22 mouse cellular contexts compared by ENCODE assay signal in the genomic region with DNA sequence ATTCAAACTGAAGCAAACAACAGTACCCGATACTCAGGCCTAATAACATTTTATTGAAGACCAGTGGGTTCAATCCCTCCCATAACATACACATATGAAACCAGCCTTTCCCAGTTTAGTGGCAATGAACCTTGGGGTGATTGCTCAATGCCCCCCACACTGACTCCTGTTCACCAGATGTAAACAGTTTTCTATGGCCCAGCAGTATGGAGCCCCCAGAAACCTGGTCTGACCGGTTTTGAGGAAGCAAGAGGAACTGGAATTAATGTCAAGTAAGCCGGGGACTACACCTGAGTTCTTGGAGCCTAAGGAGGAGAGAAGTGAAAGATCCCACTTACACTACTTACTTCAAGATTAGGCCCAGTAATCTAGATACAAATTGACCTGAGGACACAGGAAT. TPM values are rescaled to one million over a fixed set of nuclear protein-coding genes. Genes with fewer than 3 reads are reported as not detected.
DNase-seq lines count a peak whose midpoint lies in the region; ATAC-seq and TF ChIP-seq lines count a peak whose summit lies in the region.
"Had no signal": no experiment of that assay in that cellular context is flagged by ENCODE, and none has a peak within 500 bp of the region (broad histone marks: within the 10 kb centered on the region; RNA-seq: fewer than 3 reads in every experiment).

No protein-coding gene starts in this region.

- TF ChIP-seq CTCF in intestine, postnatal 0 days (IDR thresholded peaks at IDR 0.05; ENCODE audit: low read depth) = no peak
- TF ChIP-seq CTCF in stomach, postnatal 0 days (IDR thresholded peaks at IDR 0.05; ENCODE audit: low read depth) = no peak
- TF ChIP-seq CTCF in layer of hippocampus, adult 2 months (conservative IDR thresholded peaks at IDR 0.05) = no peak

- no peaks in the 10 kb centered on the region for H3K27me3 ChIP-seq in lung, embryonic 15.5 days
- no peaks in the 10 kb centered on the region for H3K27me3 ChIP-seq in intestine, embryonic 15.5 days (replicated peaks)
- H3K27me3 ChIP-seq in intestine, postnatal 0 days (replicated peaks; ENCODE audit: control insufficient read depth, insufficient read depth, low read length) = no peaks in the 10 kb centered on the region
- no peaks in the 10 kb centered on the region for H3K27me3 ChIP-seq in stomach, postnatal 0 days (ENCODE audit: control insufficient read depth, insufficient read depth, low read length)
- no peaks in the 10 kb centered on the region for H3K27me3 ChIP-seq in forebrain, embryonic 14.5 days (replicated peaks; ENCODE audit: control insufficient read depth, insufficient read depth, low read length)
- H3K27me3 ChIP-seq: embryonic facial prominence, embryonic 12.5 days; forebrain, embryonic 12.5 days; heart, embryonic 15.5 days; hindbrain, embryonic 13.5 days had no signal

- DNase-seq in lung, postnatal 10 days = no peak
- peak; percentile 55 for DNase-seq in stomach, postnatal 0 days (ENCODE audit: low spot score)
- no peak for DNase-seq in layer of hippocampus, adult 2 months (ENCODE audit: low spot score in 2 of 2)
- DNase-seq in forebrain, embryonic 14.5 days (ENCODE audit: low spot score) = no peak
- DNase-seq: adrenal gland, adult 2 months; adrenal gland, postnatal 25 days; cerebellum, adult 18-20 months; cerebellum, adult 9-11 months; forebrain, postnatal 0 days; gastrocnemius, postnatal 14 days; heart, adult 2 months; heart, postnatal 14 days had no signal

- WGBS in lung, embryonic 15.5 days = 66% methylated on average over 3 of the region's 3 CpGs
- 62% methylated on average over 3 of the region's 3 CpGs for WGBS in intestine, embryonic 15.5 days
- 39% methylated on average over 3 of the region's 3 CpGs for WGBS in intestine, postnatal 0 days
- WGBS in stomach, postnatal 0 days = 60% methylated on average over 3 of the region's 3 CpGs
- WGBS in forebrain, embryonic 14.5 days = 86% methylated on average over 3 of the region's 3 CpGs

- TF ChIP-seq EP300 in stomach, postnatal 0 days (optimal IDR thresholded peaks at IDR 0.05) = no peak

- H3K4me2 ChIP-seq in lung, embryonic 15.5 days = no peak overlapping the region
- H3K4me2 ChIP-seq in intestine, embryonic 15.5 days (replicated peaks) = no peak overlapping the region
- H3K4me2 ChIP-seq in intestine, postnatal 0 days (replicated peaks; ENCODE audit: low read depth) = no peak overlapping the region
- H3K4me2 ChIP-seq in stomach, postnatal 0 days (replicated peaks; ENCODE audit: low read depth) = no peak overlapping the region
- H3K4me2 ChIP-seq in forebrain, embryonic 14.5 days (ENCODE audit: low read length) = no peak overlapping the region
- H3K4me2 ChIP-seq: embryonic facial prominence, embryonic 12.5 days; forebrain, embryonic 12.5 days; heart, embryonic 11.5 days; heart, embryonic 15.5 days; hindbrain, embryonic 13.5 days had no signal

- H3K9me3 ChIP-seq in lung, embryonic 15.5 days = no peaks in the 10 kb centered on the region
- H3K9me3 ChIP-seq in intestine, embryonic 15.5 days = no peaks in the 10 kb centered on the region
- no peaks in the 10 kb centered on the region for H3K9me3 ChIP-seq in intestine, postnatal 0 days (ENCODE audit: control insufficient read depth)
- no peaks in the 10 kb centered on the region for H3K9me3 ChIP-seq in stomach, postnatal 0 days (ENCODE audit: control insufficient read depth, low read length)
- no peaks in the 10 kb centered on the region for H3K9me3 ChIP-seq in forebrain, embryonic 14.5 days (replicated peaks; ENCODE audit: control insufficient read depth, low read length)
- H3K9me3 ChIP-seq: embryonic facial prominence, embryonic 12.5 days; forebrain, embryonic 12.5 days; heart, embryonic 15.5 days; hindbrain, embryonic 13.5 days had no signal

- H3K36me3 ChIP-seq in lung, embryonic 15.5 days = peaks cover 23% of the 10 kb centered on the region; the same call in 1 of the 2 replicates
- H3K36me3 ChIP-seq in intestine, embryonic 15.5 days = 0 out of 2 replicates have a peak, but pooled peaks cover 4% of the 10 kb centered on the region
- H3K36me3 ChIP-seq in intestine, postnatal 0 days (ENCODE audit: control insufficient read depth, insufficient read depth) = peaks cover 12% of the 10 kb centered on the region; the same call in 1 of the 2 replicates
- peaks cover 12% of the 10 kb centered on the region for H3K36me3 ChIP-seq in stomach, postnatal 0 days (ENCODE audit: control insufficient read depth, insufficient read depth, low read length)
- H3K36me3 ChIP-seq in forebrain, embryonic 14.5 days (ENCODE audit: control insufficient read depth, insufficient read depth, low read length) = peaks cover 54% of the 10 kb centered on the region

- ATAC-seq in lung, embryonic 15.5 days (ENCODE audit: borderline replicate concordance, extremely low read depth, low FRiP score, low TSS enrichment) = peak; percentile 25; the same call in 1 of the 2 replicates
- ATAC-seq in intestine, embryonic 15.5 days = peak; percentile 86
- peak; percentile 66 for ATAC-seq in intestine, postnatal 0 days
- ATAC-seq in stomach, postnatal 0 days (ENCODE audit: low FRiP score, low TSS enrichment) = peak; percentile 58
- no peak for ATAC-seq in forebrain, embryonic 14.5 days
- ATAC-seq: forebrain, postnatal 0 days had no signal

- no peak overlapping the region for H3K4me3 ChIP-seq in lung, embryonic 15.5 days
- no peak overlapping the region for H3K4me3 ChIP-seq in intestine, embryonic 15.5 days (replicated peaks)
- no peak overlapping the region for H3K4me3 ChIP-seq in intestine, postnatal 0 days (ENCODE audit: low read depth, low read length)
- no peak overlapping the region for H3K4me3 ChIP-seq in stomach, postnatal 0 days (ENCODE audit: low read depth, low read length)
- H3K4me3 ChIP-seq in layer of hippocampus, adult 2 months = no peak overlapping the region
- no peak overlapping the region for H3K4me3 ChIP-seq in forebrain, embryonic 14.5 days (ENCODE audit: low read depth, low read length)
- H3K4me3 ChIP-seq: embryonic facial prominence, embryonic 12.5 days; forebrain, embryonic 12.5 days; heart, adult 2 months; heart, embryonic 15.5 days; hindbrain, embryonic 13.5 days had no signal

- peak overlapping the region; percentile 48 for H3K27ac ChIP-seq in lung, embryonic 15.5 days
- H3K27ac ChIP-seq in intestine, embryonic 15.5 days = no peak overlapping the region
- H3K27ac ChIP-seq in intestine, postnatal 0 days (ENCODE audit: low read depth, low read length) = no peak overlapping the region; the same call in 1 of the 2 replicates
- H3K27ac ChIP-seq in stomach, postnatal 0 days (replicated peaks) = no peak overlapping the region
- H3K27ac ChIP-seq in layer of hippocampus, adult 2 months = no peak overlapping the region
- no peak overlapping the region for H3K27ac ChIP-seq in forebrain, embryonic 14.5 days (ENCODE audit: low read depth, low read length)
- H3K27ac ChIP-seq: embryonic facial prominence, embryonic 12.5 days; forebrain, embryonic 12.5 days; heart, adult 2 months; heart, embryonic 15.5 days; hindbrain, embryonic 13.5 days had no signal

- H3K9ac ChIP-seq in lung, embryonic 15.5 days = no peak overlapping the region
- H3K9ac ChIP-seq in intestine, embryonic 15.5 days = no peak overlapping the region
- no peak overlapping the region for H3K9ac ChIP-seq in intestine, postnatal 0 days (ENCODE audit: low read depth, low read length)
- no peak overlapping the region for H3K9ac ChIP-seq in stomach, postnatal 0 days (ENCODE audit: low read length)
- no peak overlapping the region for H3K9ac ChIP-seq in forebrain, embryonic 14.5 days (ENCODE audit: low read length)
- H3K9ac ChIP-seq: embryonic facial prominence, embryonic 12.5 days; forebrain, embryonic 12.5 days; forebrain, postnatal 0 days; heart, embryonic 15.5 days; hindbrain, embryonic 13.5 days had no signal

- H3K4me1 ChIP-seq in lung, embryonic 15.5 days = peaks cover 28% of the 10 kb centered on the region
- no peaks in the 10 kb centered on the region; the same call in none of the 2 replicates for H3K4me1 ChIP-seq in intestine, embryonic 15.5 days (replicated peaks)
- H3K4me1 ChIP-seq in intestine, postnatal 0 days (replicated peaks; ENCODE audit: control insufficient read depth, insufficient read depth, low read length) = no peaks in the 10 kb centered on the region
- no peaks in the 10 kb centered on the region for H3K4me1 ChIP-seq in stomach, postnatal 0 days (replicated peaks; ENCODE audit: control insufficient read depth, insufficient read depth)
- H3K4me1 ChIP-seq in forebrain, embryonic 14.5 days (ENCODE audit: control insufficient read depth, insufficient read depth, low read length) = no peaks in the 10 kb centered on the region
- H3K4me1 ChIP-seq: embryonic facial prominence, embryonic 12.5 days; forebrain, embryonic 12.5 days had no signal

RNA-seq across cellular contexts. Expression of a gene that starts 38.2 kb away (rescaled TPM):
- 92.1 and 102 TPM in 2 replicates for polyA plus RNA-seq in lung, embryonic 15.5 days (2015; fragmentation: Nextera tagmentation; extraction: Ambion mirVana)
- 68.5 and 71.6 TPM in 2 replicates for polyA plus RNA-seq in intestine, embryonic 15.5 days (2015; fragmentation: Nextera tagmentation; extraction: Ambion mirVana)
- polyA plus RNA-seq in intestine, postnatal 0 days (2015; fragmentation: Nextera tagmentation; extraction: Ambion mirVana) = 32.9 and 35.5 TPM in 2 replicates
- polyA plus RNA-seq in stomach, postnatal 0 days (2015; fragmentation: Nextera tagmentation; extraction: Ambion mirVana) = 49.4 and 56.3 TPM in 2 replicates
- total RNA-seq in layer of hippocampus, adult 2 months (2021) = 100 to 1,000 TPM; 196 to 205 TPM
- polyA plus RNA-seq in forebrain, embryonic 14.5 days (2014; fragmentation: Nextera tagmentation; extraction: Ambion mirVana) = 191 and 197 TPM in 2 replicates

RNA-seq across cellular contexts. Expression of a gene that starts 55.3 kb away (rescaled TPM):
- 29.7 and 40.2 TPM in 2 replicates for polyA plus RNA-seq in lung, embryonic 15.5 days (2015; fragmentation: Nextera tagmentation; extraction: Ambion mirVana)
- 9.3 and 18.1 TPM in 2 replicates for polyA plus RNA-seq in intestine, embryonic 15.5 days (2015; fragmentation: Nextera tagmentation; extraction: Ambion mirVana)
- 8.7 and 10.3 TPM in 2 replicates for polyA plus RNA-seq in intestine, postnatal 0 days (2015; fragmentation: Nextera tagmentation; extraction: Ambion mirVana)
- polyA plus RNA-seq in stomach, postnatal 0 days (2015; fragmentation: Nextera tagmentation; extraction: Ambion mirVana) = 10.3 and 12.7 TPM in 2 replicates
- 1 to 10 TPM in 1 of 2 experiments, under 1 TPM in 1; 0.71 to 1.1 TPM for total RNA-seq in layer of hippocampus, adult 2 months (2021)
- polyA plus RNA-seq in forebrain, embryonic 14.5 days (2014; fragmentation: Nextera tagmentation; extraction: Ambion mirVana) = 0.34 TPM in 1 of 2 replicates, not detected in the other
- total RNA-seq: ES-E14; forebrain, postnatal 0 days; hematopoietic stem cell, adult 5-6 weeks had no signal
